Mouse (Mus musculus) layer of hippocampus, adult 18-20 months (tissue): ENCODE measurements around the gene Ephx3. TPM values are rescaled to one million over a fixed set of nuclear protein-coding genes. Genes with fewer than 3 reads are reported as not detected.

Experiments used
- DNase-seq, 2 experiments: peaks; one replicate each; pipeline ENCODE4 v3.0.0; 2022; ENCODE audit warnings: low spot score in 2 of 2
- total RNA-seq, 2 experiments: library from RNA; stranded (reverse); gene quantifications; 2 replicates each; pipeline ENCODE4 v1.2.3; 2021

Gene Ephx3
- total RNA-seq, 2 experiments from 2014 or later = 0.30 TPM

GRCm38 (mm10) chr17:32176919-32177318, 12.4 kb downstream of the Ephx3 start:
- no peak for DNase-seq

GRCm38 (mm10) chr17:32173166-32173565, 16.2 kb downstream of the Ephx3 start:
- DNase-seq = no peak

GRCm38 (mm10) chr17:32172485-32172884, 16.9 kb downstream of the Ephx3 start:
- DNase-seq = no peak

DNA sequence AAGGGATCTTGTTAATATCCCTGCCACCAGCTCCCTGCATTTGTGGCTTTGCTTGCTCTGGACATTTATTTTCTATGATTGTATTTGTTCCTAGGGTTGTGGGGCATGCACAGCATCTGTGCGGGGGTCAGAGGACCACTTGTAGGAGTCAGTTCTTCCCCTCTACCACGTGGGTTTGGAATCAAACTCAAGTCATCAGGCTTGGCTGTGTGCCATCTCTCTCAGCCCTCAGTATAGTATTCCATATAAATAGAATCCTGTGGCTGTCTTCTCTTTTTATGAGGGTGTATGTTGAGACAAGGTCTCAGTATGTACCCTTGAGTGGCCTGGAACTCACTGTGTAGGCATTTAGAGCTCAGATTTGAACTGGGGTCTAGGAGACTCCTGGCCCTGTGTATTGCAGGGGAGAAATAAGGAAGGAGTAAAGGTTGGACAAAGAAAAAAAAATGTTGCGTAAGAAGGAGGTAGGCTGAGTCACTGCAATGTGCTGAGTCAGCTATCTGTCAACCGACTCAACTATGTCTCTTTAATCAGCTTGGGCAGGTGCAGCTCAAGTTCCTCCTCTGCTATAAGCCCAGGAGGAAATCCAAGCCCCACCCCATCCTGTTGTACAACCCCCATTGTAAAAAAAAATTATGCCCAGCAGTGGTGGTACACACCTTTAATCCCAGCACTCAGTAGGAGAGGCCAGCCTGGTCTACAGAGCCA, 19.7 kb downstream of the Ephx3 start:
- DNase-seq = no peak

DNA sequence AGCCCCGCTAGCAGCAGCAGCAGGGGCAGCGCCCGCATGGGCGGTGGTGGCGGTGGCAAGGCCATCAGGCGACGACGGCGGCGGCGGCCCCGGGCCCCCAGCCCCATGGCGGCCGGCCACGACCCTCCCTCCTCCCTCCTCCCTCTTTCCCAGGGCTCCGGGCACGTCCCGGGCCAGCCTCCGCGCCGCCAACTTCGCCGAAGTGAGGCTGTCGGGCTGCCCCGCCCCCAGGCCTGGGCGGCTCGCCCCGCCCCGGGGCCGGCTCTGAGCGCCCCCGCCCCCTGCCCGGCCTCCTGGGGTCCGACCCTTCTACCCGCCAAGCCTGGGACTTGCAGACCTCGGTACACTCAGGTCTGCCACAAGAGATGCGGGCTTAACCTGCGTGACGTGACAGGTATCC, 22.7 kb downstream of the Ephx3 start, which contains the start of gene Notch3:
Gene Notch3 (minus strand): TSS at position 166 of the 400 bp plus-strand sequence.
- no peak for DNase-seq

- DNase-seq = no peak
These were observed 23.4 kb downstream of the Ephx3 start for GRCm38 (mm10) chr17:32165803-32166595.

- DNase-seq = no peak
These were observed 24.0 kb downstream of the Ephx3 start for GRCm38 (mm10) chr17:32165266-32165802.

DNA sequence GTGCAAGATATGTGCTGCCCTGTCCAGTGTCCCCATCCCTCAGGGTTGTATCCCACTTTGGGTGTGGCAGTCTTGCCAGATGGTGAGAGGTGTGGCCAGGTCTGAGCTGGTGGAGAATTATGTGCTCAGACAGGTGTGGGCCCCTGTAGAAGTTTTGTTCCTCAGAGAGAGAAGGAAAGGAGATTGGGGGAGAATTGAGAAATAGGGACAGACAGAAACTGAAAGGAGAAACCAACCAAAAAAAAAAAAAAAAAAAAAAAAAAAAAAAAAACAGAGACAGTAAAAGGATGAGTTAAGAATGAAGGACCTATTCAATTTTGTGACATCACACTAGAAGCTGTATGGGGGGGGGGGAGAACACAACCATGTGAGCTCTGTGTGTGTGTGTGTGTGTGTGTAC, 24.6 kb downstream of the Ephx3 start:
- DNase-seq = no peak

DNA sequence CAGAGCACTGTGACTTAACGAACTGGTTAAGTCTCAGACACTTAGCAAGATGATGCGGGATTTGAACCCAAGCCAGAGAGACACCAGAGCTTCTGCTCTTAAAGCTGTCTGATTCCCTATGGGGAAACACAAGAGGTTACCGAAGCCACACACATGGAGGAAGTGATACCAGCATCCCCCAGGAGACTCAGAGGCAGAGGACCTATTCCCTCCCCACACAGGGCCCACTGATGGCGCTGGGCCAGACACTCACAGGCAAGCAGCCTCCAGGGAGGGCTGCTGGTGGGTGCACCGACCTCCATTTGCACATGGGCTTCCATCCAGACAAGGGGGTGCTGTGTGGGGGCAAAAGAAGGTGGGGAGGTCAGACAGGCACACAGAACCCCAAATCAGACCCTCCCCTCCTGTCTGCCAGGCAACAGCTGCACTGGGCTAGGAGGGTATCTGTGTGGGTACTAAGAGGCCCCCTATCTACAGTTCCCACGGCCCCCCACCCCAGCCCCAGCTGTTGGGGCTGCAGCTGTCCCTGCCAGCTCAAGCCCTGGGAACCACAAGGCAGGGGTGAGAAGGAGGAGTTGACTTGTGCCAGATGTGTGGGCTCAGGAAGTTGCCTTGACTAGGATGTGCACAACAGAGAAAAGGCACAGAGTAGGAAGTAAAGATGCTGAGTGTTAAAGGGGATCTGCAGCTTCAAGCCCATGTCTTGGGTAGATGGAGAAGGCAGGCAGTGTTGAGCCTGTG, 25.3 kb downstream of the Ephx3 start:
- DNase-seq = no peak

DNA sequence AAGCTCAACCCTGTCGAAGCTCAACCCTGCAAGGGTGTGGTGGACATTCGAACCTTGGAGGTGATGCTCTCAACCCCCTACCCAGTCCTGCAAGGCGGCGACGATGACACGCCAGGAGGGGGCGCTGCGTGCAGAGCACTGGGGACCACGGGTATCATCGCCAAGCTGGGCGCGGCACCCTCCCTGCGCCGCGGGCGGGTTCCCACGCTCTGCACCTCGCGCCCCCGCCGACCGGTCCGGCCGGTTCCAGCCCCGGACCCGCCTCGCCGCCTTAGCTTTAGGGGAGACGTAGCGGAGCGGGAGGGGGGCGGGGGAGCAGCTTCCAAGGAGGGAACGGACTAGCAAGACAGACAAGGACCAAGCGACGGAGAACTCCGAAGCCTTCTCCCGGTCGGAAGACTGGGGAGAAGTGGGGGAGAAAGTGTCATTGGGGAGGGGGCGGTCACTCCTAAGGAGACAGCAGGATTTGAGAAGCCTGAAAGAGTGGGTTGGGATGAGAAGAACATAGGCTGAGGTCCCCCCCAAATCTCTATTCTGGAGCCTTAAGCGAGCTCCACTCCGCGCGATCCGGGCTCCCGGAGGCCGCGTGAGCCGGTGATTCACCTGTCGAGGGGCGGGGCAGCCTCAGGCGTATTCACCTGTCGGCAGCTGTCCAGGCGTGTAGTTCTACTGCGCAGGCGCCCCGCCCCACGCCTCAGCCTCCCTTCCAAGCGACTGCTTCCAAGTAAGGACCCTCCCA, 27.1 kb downstream of the Ephx3 start:
- peak in 1 of 2 experiments; percentile 45 for DNase-seq

DNA sequence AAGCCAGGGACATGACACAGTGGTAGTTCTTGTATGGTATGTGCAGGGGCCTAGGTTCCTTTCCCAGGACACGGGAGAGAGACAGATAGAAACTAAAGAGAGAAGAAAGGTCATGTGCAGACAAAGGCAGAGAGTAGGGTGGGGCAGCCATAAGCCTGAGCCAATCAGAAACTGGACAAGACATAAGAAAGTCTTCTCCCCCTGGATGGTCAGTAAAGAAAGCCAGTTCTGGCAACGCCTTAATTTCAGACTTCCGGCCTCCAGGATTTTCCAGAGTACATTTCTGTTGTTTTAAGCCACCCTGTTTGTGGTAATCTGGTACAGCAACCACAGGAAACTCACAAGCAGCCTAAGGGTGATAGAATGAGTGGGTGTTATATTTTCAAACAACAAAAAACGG, 28.5 kb downstream of the Ephx3 start:
- DNase-seq = no peak

GRCm38 (mm10) chr17:32158841-32159240, 30.5 kb downstream of the Ephx3 start:
- no peak for DNase-seq

DNA sequence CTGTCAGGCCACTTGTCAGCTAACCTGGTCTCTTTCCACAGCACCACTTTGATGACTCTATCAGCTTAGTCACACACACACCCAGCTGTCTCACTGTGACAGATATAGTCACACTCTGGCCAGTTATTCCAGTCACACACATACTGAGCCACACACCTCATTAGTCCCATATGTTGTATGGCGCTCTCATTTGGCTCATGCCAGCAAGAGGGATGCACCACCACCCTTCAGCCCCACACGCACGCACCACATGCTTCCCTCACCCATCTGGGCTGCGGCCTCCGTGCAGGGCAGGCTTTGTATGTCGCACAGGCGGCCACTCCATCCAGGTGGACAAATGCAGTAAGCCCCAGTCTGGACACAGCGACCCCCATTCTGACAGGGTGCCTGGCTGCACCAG, 42.6 kb downstream of the Ephx3 start:
- DNase-seq = no peak

GRCm38 (mm10) chr17:32142907-32143854, 46.2 kb downstream of the Ephx3 start:
- peak; percentile 52 to 84 for DNase-seq

DNA sequence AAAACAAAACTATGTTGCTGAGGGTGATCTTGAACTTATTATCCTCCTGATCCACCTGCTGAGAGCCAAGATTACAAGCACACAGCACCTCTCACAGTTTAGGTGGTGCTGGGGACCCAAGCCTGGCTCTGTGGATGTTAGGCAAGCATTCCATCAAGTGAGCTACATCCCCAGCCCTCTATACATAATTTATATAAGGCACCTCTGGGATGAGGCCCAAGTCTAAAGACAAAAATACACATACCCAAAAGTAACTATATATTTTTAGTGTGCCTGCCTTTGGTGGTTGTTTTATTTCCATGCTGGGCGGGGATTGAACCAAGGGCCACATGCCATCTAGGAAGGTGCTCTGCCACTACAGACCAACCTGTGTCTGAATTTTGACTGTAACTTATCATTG, 47.1 kb downstream of the Ephx3 start:
- no peak for DNase-seq

Other genes with a start within 250 kb of the Ephx3 start
- gene Rrp1b, start 153.4 kb downstream of the Ephx3 start, total RNA-seq = 10 to 100 TPM; 17.7 to 17.8 TPM
- under 1 TPM; 0.59 to 0.96 TPM for gene Hsf2bp, start 153.2 kb downstream of the Ephx3 start, total RNA-seq
- gene Notch3, start 22.7 kb downstream of the Ephx3 start, total RNA-seq = 1 to 10 TPM; 4.4 to 5.0 TPM
- gene Brd4, start 95.2 kb upstream of the Ephx3 start, total RNA-seq = 100 to 1,000 TPM; 109 to 119 TPM
- 10 to 100 TPM; 79.0 to 84.6 TPM for gene Akap8, start 131.7 kb upstream of the Ephx3 start, total RNA-seq
- 100 to 1,000 TPM; 185 to 206 TPM for gene Akap8l, start 161.1 kb upstream of the Ephx3 start, total RNA-seq
- 10 to 100 TPM; 48.4 to 51.2 TPM for gene Wiz, start 199.9 kb upstream of the Ephx3 start, total RNA-seq
- 1 to 10 TPM; 3.2 to 5.0 TPM for gene Rasal3, start 214.0 kb upstream of the Ephx3 start, total RNA-seq
- gene Pglyrp2, start 234.6 kb upstream of the Ephx3 start, total RNA-seq = not detected